Mouse (Mus musculus) bone marrow macrophage, adult 2 months (primary cell): ENCODE measurements at regions not wholly inside any gene's neighbourhood (a gene's known extent, or its start where the extent isn't known, plus 50 kb on each side); places are given as distances from the start of the nearest gene placed in this dataset.

ENCODE experiments used
- CTCF ChIP-seq: IDR thresholded peaks from 2 replicates; pipeline ENCODE4 v1.5.1; 2012; ENCODE audit warnings: low read depth, mild to moderate bottlenecking, low read length, moderate library complexity
- POLR2A ChIP-seq: IDR thresholded peaks from 2 replicates; pipeline ENCODE4 v1.6.1; 2012; ENCODE audit warnings: mild to moderate bottlenecking, low read depth, low read length, borderline replicate concordance

DNA sequence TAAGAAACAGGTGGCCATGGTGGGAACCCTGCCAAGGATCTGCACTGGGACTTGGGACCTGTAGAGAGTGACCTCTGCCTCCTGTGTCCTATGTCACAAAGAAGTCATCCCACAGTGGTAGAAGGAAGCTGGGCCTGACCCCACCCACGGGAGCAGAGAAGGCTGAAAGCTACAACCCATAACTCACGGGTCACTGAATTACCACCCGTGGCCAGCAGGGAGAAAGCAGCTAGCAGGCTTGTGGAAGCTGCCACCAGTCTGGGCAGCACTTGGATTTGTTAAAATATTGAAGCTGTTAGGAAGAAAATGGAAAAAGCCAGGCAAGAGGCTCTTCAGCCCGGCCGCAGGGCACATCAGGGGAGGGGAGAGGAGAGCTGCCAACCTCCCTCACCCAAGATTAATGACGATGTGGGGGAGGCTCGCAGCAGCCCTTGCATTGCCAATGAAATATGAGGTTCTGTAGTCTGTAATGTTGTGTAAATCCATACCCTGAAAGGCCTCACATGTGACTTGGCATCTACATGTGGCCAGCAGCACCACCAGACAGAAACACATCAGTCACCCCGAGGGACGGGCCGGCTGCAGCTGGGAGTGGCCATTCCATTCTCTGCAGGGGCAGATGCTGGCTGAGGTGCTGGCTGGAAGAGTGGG lies 94.5 kb downstream of the Olfm1 start:
- TF ChIP-seq POLR2A = no peak
- no peak for TF ChIP-seq CTCF
